Mouse (Mus musculus) layer of hippocampus, postnatal 10 days (tissue): ENCODE results near the gene Rin1. TPM values are rescaled to one million over a fixed set of nuclear protein-coding genes. Genes with fewer than 3 reads are reported as not detected.
A peak's percentile ranks its signal among the peaks of the same experiment; 100 is the strongest.

Experiments
- DNase-seq, 2 experiments: peaks; one replicate each; pipeline ENCODE4 v3.0.0; 2021; ENCODE audit warnings: low spot score in 2 of 2
- total RNA-seq, 2 experiments: library from RNA; stranded (reverse); gene quantifications; 2 replicates each; pipeline ENCODE4 v1.2.3; 2021

The Rin1 gene
- total RNA-seq, 2 experiments from 2014 or later: 26.4 to 26.6 TPM

- no peak for DNase-seq
Measured at GRCm38 (mm10) chr19:5093481-5094242, 43.4 kb downstream of the Rin1 start.

GRCm38 (mm10) chr19:5094243-5094632, 44.0 kb downstream of the Rin1 start:
- DNase-seq: peak; percentile 99

GRCm38 (mm10) chr19:5094746-5095417, 44.6 kb downstream of the Rin1 start:
- DNase-seq: no peak

GRCm38 (mm10) chr19:5095887-5096474, 45.7 kb downstream of the Rin1 start:
- DNase-seq: peak; percentile 73 to 78

GRCm38 (mm10) chr19:5097521-5098362, 47.5 kb downstream of the Rin1 start:
- peak in 1 of 2 experiments; percentile 25 for DNase-seq

GRCm38 (mm10) chr19:5098363-5099143, 48.3 kb downstream of the Rin1 start, which contains the start of gene Cnih2:
Cnih2 (minus strand) TSS chr19:5098521.
- peak; percentile 71 to 82 for DNase-seq

- DNase-seq: no peak
Measured at GRCm38 (mm10) chr19:5106074-5106473, 55.8 kb downstream of the Rin1 start.

Other genes starting within 250 kb of the Rin1 start
- 10 to 100 TPM; 20.7 to 22.3 TPM for gene Gm21992, start 238.9 kb upstream of the Rin1 start, total RNA-seq
- 10 to 100 TPM; 41.2 to 49.4 TPM for gene Rbm14, start 238.8 kb upstream of the Rin1 start, total RNA-seq
- 10 to 100 TPM; 39.4 to 47.5 TPM for gene Ccs, start 211.1 kb upstream of the Rin1 start, total RNA-seq
- 1 to 10 TPM; 1.9 to 2.6 TPM for gene Ccdc87, start 211.1 kb upstream of the Rin1 start, total RNA-seq
- gene Ctsf, start 195.4 kb upstream of the Rin1 start, total RNA-seq: 100 to 1,000 TPM in 1 of 2 experiments, 10 to 100 TPM in 1; 95.2 to 102 TPM
- gene Actn3, start 172.6 kb upstream of the Rin1 start, total RNA-seq: 1 to 10 TPM; 1.9 to 2.1 TPM
- 10 to 100 TPM; 23.5 to 26.3 TPM for gene Zdhhc24, start 171.8 kb upstream of the Rin1 start, total RNA-seq
- 10 to 100 TPM; 31.3 to 34.8 TPM for gene Bbs1, start 143.9 kb upstream of the Rin1 start, total RNA-seq
- gene Dpp3, start 122.2 kb upstream of the Rin1 start, total RNA-seq: 10 to 100 TPM; 62.0 to 62.7 TPM
- 10 to 100 TPM; 18.0 to 18.4 TPM for gene Peli3, start 107.4 kb upstream of the Rin1 start, total RNA-seq
- 10 to 100 TPM; 62.7 to 68.8 TPM for gene Mrpl11, start 88.3 kb upstream of the Rin1 start, total RNA-seq
- 1 to 10 TPM; 4.8 to 5.0 TPM for gene Npas4, start 60.2 kb upstream of the Rin1 start, total RNA-seq
- 10 to 100 TPM; 21.0 to 21.9 TPM for gene Slc29a2, start 26.6 kb upstream of the Rin1 start, total RNA-seq
- 100 to 1,000 TPM; 125 to 126 TPM for gene B4gat1, start 11.7 kb upstream of the Rin1 start, total RNA-seq
- gene AC124502.3, start 11.6 kb upstream of the Rin1 start, total RNA-seq: 1 to 10 TPM; 3.4 to 6.9 TPM
- 10 to 100 TPM in 1 of 2 experiments, 1 to 10 TPM in 1; 8.7 to 11.9 TPM for gene Brms1, start 9.1 kb upstream of the Rin1 start, total RNA-seq
- gene Cd248, start 17.6 kb downstream of the Rin1 start, total RNA-seq: 10 to 100 TPM in 1 of 2 experiments, 1 to 10 TPM in 1; 9.9 to 10.2 TPM
- gene Tmem151a, start 35.0 kb downstream of the Rin1 start, total RNA-seq: 10 to 100 TPM; 96.6 to 98.0 TPM
- 10 to 100 TPM; 24.7 to 29.9 TPM for gene Yif1a, start 38.1 kb downstream of the Rin1 start, total RNA-seq
- gene Cnih2, start 48.0 kb downstream of the Rin1 start, total RNA-seq: 100 to 1,000 TPM; 743 to 783 TPM
- 100 to 1,000 TPM; 163 to 166 TPM for gene Rab1b, start 56.6 kb downstream of the Rin1 start, total RNA-seq
- gene Klc2, start 68.1 kb downstream of the Rin1 start, total RNA-seq: 100 to 1,000 TPM; 170 to 176 TPM
- 10 to 100 TPM; 71.2 to 73.5 TPM for gene Pacs1, start 222.6 kb downstream of the Rin1 start, total RNA-seq
- 100 to 1,000 TPM; 197 to 198 TPM for gene Sf3b2, start 245.0 kb downstream of the Rin1 start, total RNA-seq
- gene Gal3st3, start 247.8 kb downstream of the Rin1 start, total RNA-seq: 100 to 1,000 TPM; 104 to 111 TPM